Mouse (Mus musculus): ENCODE data around the gene Slfn8.
"Not testable (repeated sequence)": the region's sequence is repeated elsewhere in the genome, so short reads cannot be mapped to it uniquely, and the experiment has no call there.

Gene Slfn8

GRCm38 (mm10) chr11:83020621-83021020 is at the start of gene Slfn8:
Slfn8 (minus strand) TSS chr11:83020810.
- DNase-seq (ENCODE audit: low read depth): peak; percentile 78

- no peak for DNase-seq (ENCODE audit: low read depth)
These were observed 47.5 kb upstream of the Slfn8 start for GRCm38 (mm10) chr11:83067982-83068694.

DNA sequence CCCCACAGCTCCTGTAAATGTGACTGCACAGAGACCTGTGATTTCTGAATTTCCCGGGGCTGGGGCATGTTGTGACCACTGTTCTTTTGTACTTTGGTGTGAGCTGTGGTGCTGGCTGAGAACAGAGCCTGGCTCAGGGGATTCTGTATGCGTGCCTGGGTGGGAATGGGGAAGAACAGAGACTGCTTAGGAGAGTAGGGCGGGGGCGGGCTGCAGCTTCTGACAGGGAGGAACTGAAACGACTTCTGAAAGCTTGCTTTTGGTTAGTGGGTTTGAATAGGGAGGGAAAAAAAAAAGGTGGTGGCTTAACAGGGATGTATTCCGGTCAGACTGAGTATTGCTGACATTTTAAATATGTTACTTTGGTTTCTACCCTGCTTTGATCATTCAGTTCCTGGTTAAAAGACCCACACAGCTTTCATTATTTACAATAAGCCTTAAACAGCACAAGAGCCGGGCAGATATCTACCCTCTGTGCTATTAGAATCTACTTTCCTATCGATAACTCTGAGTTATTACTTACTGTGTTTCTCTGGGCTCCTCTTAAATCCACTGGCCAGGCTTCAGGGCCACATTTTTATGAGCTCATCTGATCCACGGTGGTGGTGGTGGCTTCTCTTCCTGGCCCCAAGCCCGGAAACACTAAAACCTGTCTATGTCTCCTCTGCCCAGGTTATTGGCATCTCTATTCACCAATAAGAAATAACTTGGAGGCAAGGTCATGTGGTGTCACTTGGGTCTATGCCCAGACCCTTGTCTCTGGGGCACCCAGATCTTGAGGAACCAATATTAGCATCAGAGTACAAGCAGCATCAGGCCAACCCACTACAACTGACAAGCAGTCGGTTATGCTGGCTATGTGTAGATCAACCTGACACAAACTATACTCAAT is 46.3 kb upstream of the Slfn8 start:
- DNase-seq (ENCODE audit: low read depth): no peak

DNA sequence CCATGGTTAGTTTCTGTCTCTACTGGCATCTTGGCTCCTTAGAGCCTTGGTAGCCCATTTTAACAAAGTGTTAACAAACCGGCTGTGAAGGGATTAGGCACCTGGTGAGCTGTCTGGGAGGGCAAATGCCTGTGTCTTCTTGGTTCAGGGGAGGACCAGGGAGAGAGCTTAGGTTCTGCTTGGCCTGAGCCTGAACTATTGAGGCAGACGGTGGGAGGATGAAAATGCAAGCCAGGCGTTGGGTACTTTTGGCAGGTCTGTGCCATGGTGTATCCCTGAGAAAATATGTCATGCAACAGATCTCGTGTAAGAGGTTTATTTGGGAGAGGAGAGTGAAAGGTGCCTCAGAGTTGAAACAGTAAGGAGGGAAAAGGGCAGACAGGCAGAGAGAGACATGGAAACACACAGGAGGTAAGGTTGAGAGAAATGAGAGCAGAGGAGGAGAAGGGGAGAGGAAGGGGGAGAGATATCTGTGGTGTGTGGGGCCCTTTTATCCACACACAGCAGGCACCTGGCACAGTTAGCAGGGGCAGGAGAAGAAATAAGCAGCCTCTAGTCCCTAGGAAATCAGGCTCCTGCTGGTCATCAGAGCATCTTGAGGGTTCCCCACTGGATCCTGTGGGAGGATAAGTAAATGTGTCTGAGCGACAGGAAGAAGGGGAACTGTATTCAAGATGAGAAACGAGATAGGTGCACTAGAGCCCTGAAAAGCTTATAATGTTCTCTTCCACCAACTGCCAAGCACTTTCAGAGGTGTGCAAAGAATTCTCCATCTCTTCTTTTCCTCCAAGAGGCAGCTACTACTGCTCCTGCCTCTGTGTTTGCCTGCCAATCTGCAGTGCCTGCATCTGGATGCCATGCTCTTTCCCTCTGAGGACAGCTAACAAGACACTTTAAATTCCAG is 45.1 kb upstream of the Slfn8 start:
- no peak for DNase-seq (ENCODE audit: low read depth)

DNA sequence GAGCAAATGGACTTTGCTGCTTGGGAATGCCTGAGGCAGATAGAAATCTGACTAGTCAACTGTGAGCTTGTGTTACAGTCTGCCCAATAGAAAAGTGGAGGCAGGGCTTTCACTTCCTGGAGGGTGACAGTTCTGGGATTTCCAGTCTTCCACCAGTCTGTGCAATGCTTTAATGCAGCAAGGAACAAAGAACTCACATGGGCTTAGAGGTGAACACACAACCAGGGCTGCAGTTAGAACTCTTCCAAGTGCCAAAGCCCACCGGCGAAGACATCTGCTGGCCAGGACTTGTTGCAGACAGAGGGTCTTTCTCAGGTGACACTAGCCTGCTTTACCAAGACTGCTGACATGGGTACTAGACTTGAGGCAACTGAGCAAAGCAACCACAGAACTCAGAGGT is 44.3 kb upstream of the Slfn8 start, which contains the start of gene Slfn2:
Gene Slfn2 (plus strand): TSS at position 167 of the 400 bp plus-strand sequence.
- no peak for DNase-seq (ENCODE audit: low read depth)

DNA sequence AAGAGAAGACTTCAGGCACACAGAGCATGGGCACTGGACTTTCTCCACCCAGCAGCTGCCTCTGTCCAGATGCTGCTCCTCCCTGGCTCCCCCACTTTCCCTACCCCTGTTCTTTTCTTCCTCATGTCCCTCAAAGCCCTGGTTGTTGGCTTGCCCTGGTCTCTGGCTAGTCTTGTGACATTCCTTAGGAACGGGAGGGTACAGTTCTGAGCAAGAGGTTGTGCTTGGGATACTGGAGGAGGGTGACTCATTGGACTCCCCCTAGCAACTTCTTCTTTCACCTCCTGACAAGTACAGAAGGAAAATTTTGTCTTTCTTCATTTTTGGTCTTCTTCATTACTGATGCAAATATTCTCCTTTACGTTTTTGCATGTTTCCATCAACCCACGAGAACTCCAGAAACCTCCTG is 43.3 kb upstream of the Slfn8 start:
- peak; percentile 22 for DNase-seq (ENCODE audit: low read depth)

GRCm38 (mm10) chr11:83063126-83063525 is 42.5 kb upstream of the Slfn8 start:
- DNase-seq (ENCODE audit: low read depth): no peak

DNA sequence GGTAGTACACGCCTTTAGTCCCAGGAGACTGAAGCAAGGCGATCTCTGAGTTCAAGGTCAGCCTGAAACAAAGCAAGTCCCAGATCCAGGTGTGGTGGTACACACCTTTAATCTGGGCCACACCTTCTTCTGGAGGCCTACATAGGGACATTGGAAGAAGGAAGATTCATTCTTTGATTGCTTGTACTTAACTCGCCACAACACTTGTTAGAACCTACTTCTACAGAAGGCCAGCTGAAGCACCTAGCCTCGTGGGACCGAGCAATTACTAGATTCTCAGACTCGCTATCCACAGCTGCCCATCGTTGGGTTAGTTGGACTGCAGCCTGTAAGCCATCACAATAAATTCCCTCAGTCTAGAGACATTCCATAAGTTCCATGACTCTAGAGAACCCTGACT is 41.2 kb upstream of the Slfn8 start:
- DNase-seq (ENCODE audit: low read depth): no peak

GRCm38 (mm10) chr11:83060412-83061020 is 39.9 kb upstream of the Slfn8 start:
- no peak for DNase-seq (ENCODE audit: low read depth)

- DNase-seq (ENCODE audit: low read depth): peak; percentile 79
These were observed 37.3 kb upstream of the Slfn8 start for GRCm38 (mm10) chr11:83057863-83058262.

DNA sequence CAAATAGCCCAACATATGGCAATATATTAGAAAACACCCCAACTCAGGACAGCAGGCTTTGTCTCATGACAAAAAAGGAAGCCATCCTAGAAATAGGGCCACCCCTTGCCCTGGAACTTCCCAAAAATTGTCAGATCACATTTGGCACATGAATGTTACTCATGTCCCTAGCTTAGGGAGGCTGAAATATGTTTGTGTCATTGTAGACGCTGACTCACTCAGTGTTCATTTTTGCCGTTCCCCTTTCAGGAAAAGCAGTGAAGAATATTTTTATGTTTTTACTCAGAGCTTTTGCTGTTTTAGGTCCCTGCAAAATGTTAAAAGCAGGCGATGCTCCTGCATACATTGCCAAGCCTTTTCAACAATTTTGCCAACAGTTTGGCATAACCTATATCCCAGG is 25.0 kb upstream of the Slfn8 start:
- no peak for DNase-seq (ENCODE audit: low read depth)

GRCm38 (mm10) chr11:83043891-83044290 is 23.3 kb upstream of the Slfn8 start:
- DNase-seq (ENCODE audit: low read depth): peak; percentile 25

DNA sequence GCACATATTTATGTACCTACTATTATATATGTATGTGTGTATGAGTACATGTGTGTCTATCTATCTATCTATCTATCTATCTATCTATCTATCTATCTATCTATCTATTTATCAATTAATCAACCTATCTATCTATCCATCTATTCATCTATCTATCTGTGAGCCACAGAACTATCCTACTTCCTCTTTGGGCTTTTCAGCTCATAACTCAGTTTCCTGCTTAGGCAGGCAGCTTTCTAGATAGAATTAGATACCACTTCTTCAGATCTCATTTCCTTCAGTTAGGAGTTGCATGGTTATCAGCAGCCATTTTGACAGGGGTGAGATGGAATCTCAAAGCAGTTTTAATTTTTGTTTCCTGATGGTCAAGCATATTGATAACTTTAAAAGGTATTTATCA is 20.4 kb upstream of the Slfn8 start:
- no peak for DNase-seq (ENCODE audit: low read depth)

GRCm38 (mm10) chr11:83040325-83040724 is 19.7 kb upstream of the Slfn8 start:
- no peak for DNase-seq (ENCODE audit: low read depth)

- DNase-seq (ENCODE audit: low read depth): no peak
These were observed 19.2 kb upstream of the Slfn8 start for GRCm38 (mm10) chr11:83039796-83040195.

GRCm38 (mm10) chr11:83039156-83039555 is 18.5 kb upstream of the Slfn8 start:
- peak; percentile 63 for DNase-seq (ENCODE audit: low read depth)

GRCm38 (mm10) chr11:83038686-83039085 is 18.1 kb upstream of the Slfn8 start:
- DNase-seq (ENCODE audit: low read depth): not testable (repeated sequence)

GRCm38 (mm10) chr11:83019561-83020519 is 770 bp downstream of the Slfn8 start:
- DNase-seq (ENCODE audit: low read depth): not testable (repeated sequence)

- DNase-seq (ENCODE audit: low read depth): no peak
These were observed 4.5 kb downstream of the Slfn8 start for GRCm38 (mm10) chr11:83016093-83016492.

- no peak for DNase-seq (ENCODE audit: low read depth)
These were observed 7.3 kb downstream of the Slfn8 start for GRCm38 (mm10) chr11:83013356-83013755.

Measured in NIH3T3 (cell line).